10 mouse cellular contexts compared by ENCODE assay signal in genomic region chr14:33333833-33334232, GRCm38 (mm10).
DNase-seq lines count a peak whose midpoint lies in the region; ATAC-seq and TF ChIP-seq lines count a peak whose summit lies in the region.
"Had no signal": no experiment of that assay in that cellular context is flagged by ENCODE, and none has a peak within 500 bp of the region (broad histone marks: within the 10 kb centered on the region; RNA-seq: fewer than 3 reads in every experiment).

No protein-coding gene starts in this region.

- no peaks in the 10 kb centered on the region for H3K27me3 ChIP-seq in liver, adult 2 months (ENCODE audit: control insufficient read depth, insufficient read depth, low read length)
- H3K27me3 ChIP-seq in liver, embryonic 12.5 days (replicated peaks), result no peaks in the 10 kb centered on the region
- H3K27me3 ChIP-seq in CH12.LX (replicated peaks), result no peaks in the 10 kb centered on the region
- no peaks in the 10 kb centered on the region for H3K27me3 ChIP-seq in forebrain, embryonic 14.5 days (replicated peaks; ENCODE audit: control insufficient read depth, insufficient read depth, low read length)
- H3K27me3 ChIP-seq: intestine, embryonic 15.5 days; limb, embryonic 12.5 days; neural tube, embryonic 12.5 days had no signal

- peak; percentile 82 for TF ChIP-seq CTCF in liver, adult 2 months (IDR thresholded peaks at IDR 0.05; ENCODE audit: low read depth, low read length)
- TF ChIP-seq CTCF in CH12.LX (conservative IDR thresholded peaks at IDR 0.05 in 1 of 2, IDR thresholded peaks at IDR 0.05 in 1 of 2; ENCODE audit: low read depth in 2 of 2, low read length in 2 of 2), result peak; percentile 77 to 94
- TF ChIP-seq CTCF in bone marrow, adult 2 months (IDR thresholded peaks at IDR 0.05; ENCODE audit: control insufficient read depth, insufficient read depth, low read length), result peak; percentile 84

- peak; percentile 56 for TF ChIP-seq RAD21 in CH12.LX (IDR thresholded peaks at IDR 0.05; ENCODE audit: low read depth, low read length)

- dilution Hi-C loops in CH12.LX (cut with MboI; ENCODE audit: extremely low pct_ligation_motif_present, extremely low pct_unique_long_range_greater_than_20kb, low sequenced_read_pairs), result no loop called here

- H3K4me1 ChIP-seq in liver, adult 2 months (ENCODE audit: control insufficient read depth, insufficient read depth, low read length), result no peaks in the 10 kb centered on the region
- H3K4me1 ChIP-seq in liver, embryonic 12.5 days, result 0 out of 2 replicates have a peak, but pooled peaks cover 6% of the 10 kb centered on the region
- peaks cover 22 to 58% of the 10 kb centered on the region in 2 experiments for H3K4me1 ChIP-seq in CH12.LX (ENCODE audit: control insufficient read depth in 1 of 2, insufficient read depth in 2 of 2)
- H3K4me1 ChIP-seq in bone marrow, adult 2 months (ENCODE audit: control insufficient read depth, insufficient read depth, low read length), result no peaks in the 10 kb centered on the region; the same call in 1 of the 2 replicates
- no peaks in the 10 kb centered on the region for H3K4me1 ChIP-seq in forebrain, embryonic 14.5 days (ENCODE audit: control insufficient read depth, insufficient read depth, low read length)

- no peak overlapping the region for H3K4me2 ChIP-seq in liver, embryonic 12.5 days
- H3K4me2 ChIP-seq in CH12.LX (ENCODE audit: insufficient read depth, low read depth, poor library complexity, severe bottlenecking), result 0 out of 2 replicates have a peak overlapping the region, but pooled peaks have one; percentile 24
- H3K4me2 ChIP-seq in forebrain, embryonic 14.5 days (ENCODE audit: low read length), result no peak overlapping the region
- H3K4me2 ChIP-seq: intestine, embryonic 15.5 days; limb, embryonic 12.5 days; neural tube, embryonic 12.5 days had no signal

- H3K4me3 ChIP-seq in liver, adult 2 months (ENCODE audit: insufficient read depth, low read depth, low read length), result no peak overlapping the region
- no peak overlapping the region for H3K4me3 ChIP-seq in liver, embryonic 12.5 days
- H3K4me3 ChIP-seq in CH12.LX (replicated peaks in 1 of 3; ENCODE audit: low read depth in 2 of 3, low read length in 2 of 3, poor library complexity in 1 of 3), result no peak overlapping the region
- H3K4me3 ChIP-seq in bone marrow, adult 2 months (replicated peaks; ENCODE audit: control insufficient read depth, low read depth, low read length), result no peak overlapping the region
- no peak overlapping the region for H3K4me3 ChIP-seq in forebrain, embryonic 14.5 days (ENCODE audit: low read depth, low read length)
- H3K4me3 ChIP-seq: intestine, embryonic 15.5 days; limb, embryonic 12.5 days; neural tube, embryonic 12.5 days had no signal

- 88% methylated on average over 4 of the region's 4 CpGs for WGBS in liver, adult 2 months
- WGBS in liver, embryonic 12.5 days (ENCODE audit: insufficient replicate concordance), result 49% methylated on average over 4 of the region's 4 CpGs
- WGBS in bone marrow, adult 2 months, result 60% methylated on average over 4 of the region's 4 CpGs
- whole genome bisulfite sequencing in forebrain, embryonic 14.5 days, result 83% methylated on average over 4 of the region's 4 CpGs

- DNase-seq in liver, adult 2 months (ENCODE audit: extremely low read depth, low read depth, low spot score), result no peak
- peak; percentile 56 for DNase-seq in CH12.LX (ENCODE audit: extremely low read depth)
- peak; percentile 41 for DNase-seq in retina, embryonic 14.5 days (ENCODE audit: low spot score)
- DNase-seq in gastrocnemius, postnatal 10 days, result no peak
- no peak for DNase-seq in forebrain, embryonic 14.5 days (ENCODE audit: low spot score)

- H3K27ac ChIP-seq in liver, adult 2 months (replicated peaks; ENCODE audit: insufficient read depth, low read depth, low read length), result no peak overlapping the region
- H3K27ac ChIP-seq in liver, embryonic 12.5 days, result no peak overlapping the region
- H3K27ac ChIP-seq in CH12.LX (ENCODE audit: insufficient read depth, low read depth), result no peak overlapping the region
- H3K27ac ChIP-seq in bone marrow, adult 2 months (ENCODE audit: control insufficient read depth, insufficient read depth, low read depth, low read length, poor library complexity), result no peak overlapping the region
- H3K27ac ChIP-seq in forebrain, embryonic 14.5 days (ENCODE audit: low read depth, low read length), result no peak overlapping the region
- H3K27ac ChIP-seq: intestine, embryonic 15.5 days; limb, embryonic 12.5 days; neural tube, embryonic 12.5 days had no signal

- TF ChIP-seq POLR2A in liver, adult 2 months (IDR thresholded peaks at IDR 0.05; ENCODE audit: extremely low read depth, insufficient read depth, low read length), result no peak
- no peak for TF ChIP-seq POLR2A in CH12.LX (IDR thresholded peaks at IDR 0.05; ENCODE audit: low read depth, low read length)
- no peak for TF ChIP-seq POLR2A in bone marrow, adult 2 months (IDR thresholded peaks at IDR 0.05; ENCODE audit: borderline replicate concordance, control insufficient read depth, low read depth, low read length)

- in situ Hi-C loops in CH12.LX (cut with MboI; ENCODE audit: low pct_ligation_motif_present, low pct_unique_long_range_greater_than_20kb, low sequenced_read_pairs), result no loop called here

- H3K79me2 ChIP-seq in liver, adult 2 months (ENCODE audit: control insufficient read depth, insufficient read depth, low read length), result no peaks in the 10 kb centered on the region
- no peaks in the 10 kb centered on the region for H3K79me2 ChIP-seq in CH12.LX (replicated peaks; ENCODE audit: control insufficient read depth, extremely low read depth, insufficient read depth, poor library complexity, severe bottlenecking)

- H3K9ac ChIP-seq in liver, adult 2 months (ENCODE audit: low read depth, low read length), result no peak overlapping the region
- no peak overlapping the region for H3K9ac ChIP-seq in liver, embryonic 12.5 days
- H3K9ac ChIP-seq in CH12.LX (ENCODE audit: insufficient read depth, low read depth), result no peak overlapping the region
- no peak overlapping the region for H3K9ac ChIP-seq in forebrain, embryonic 14.5 days (ENCODE audit: low read length)
- H3K9ac ChIP-seq: intestine, embryonic 15.5 days; limb, embryonic 12.5 days; neural tube, embryonic 12.5 days had no signal

- H3K36me3 ChIP-seq in liver, adult 2 months (ENCODE audit: control insufficient read depth, insufficient read depth, low read length), result no peaks in the 10 kb centered on the region
- H3K36me3 ChIP-seq in liver, embryonic 12.5 days, result no peaks in the 10 kb centered on the region
- no peaks in the 10 kb centered on the region for H3K36me3 ChIP-seq in CH12.LX (replicated peaks in 1 of 2; ENCODE audit: control insufficient read depth in 1 of 2, insufficient read depth in 1 of 2, low read length in 1 of 2)
- no peaks in the 10 kb centered on the region for H3K36me3 ChIP-seq in forebrain, embryonic 14.5 days (ENCODE audit: control insufficient read depth, insufficient read depth, low read length)
- H3K36me3 ChIP-seq: intestine, embryonic 15.5 days; limb, embryonic 12.5 days; neural tube, embryonic 12.5 days had no signal

- H3K9me3 ChIP-seq in liver, embryonic 12.5 days (replicated peaks), result no peaks in the 10 kb centered on the region
- H3K9me3 ChIP-seq in CH12.LX (replicated peaks; ENCODE audit: low read length), result peaks cover 5% of the 10 kb centered on the region
- no peaks in the 10 kb centered on the region for H3K9me3 ChIP-seq in forebrain, embryonic 14.5 days (replicated peaks; ENCODE audit: control insufficient read depth, low read length)
- H3K9me3 ChIP-seq: intestine, embryonic 15.5 days; limb, embryonic 12.5 days; neural tube, embryonic 12.5 days had no signal

- ATAC-seq in liver, embryonic 12.5 days, result no peak
- no peak for ATAC-seq in forebrain, embryonic 14.5 days
- ATAC-seq: intestine, embryonic 15.5 days had no signal

- TF ChIP-seq EP300 in CH12.LX (IDR thresholded peaks at IDR 0.05; ENCODE audit: low read length), result no peak

TF ChIP-seq in CH12.LX, 34 proteins besides CTCF, POLR2A, EP300 and RAD21:
- TF ChIP-seq SIN3A (IDR thresholded peaks at IDR 0.05; ENCODE audit: low read length) (no peak), E2F4 (IDR thresholded peaks at IDR 0.05; ENCODE audit: insufficient replicate concordance, low read depth, low read length) (no peak), GABPA (IDR thresholded peaks at IDR 0.05; ENCODE audit: insufficient replicate concordance, low read depth, low read length) (no peak), MAZ (IDR thresholded peaks at IDR 0.05; ENCODE audit: low read depth, low read length) (no peak), USF2 (conservative IDR thresholded peaks at IDR 0.05; ENCODE audit: low read depth, low read length) (no peak), NRF1 (IDR thresholded peaks at IDR 0.05; ENCODE audit: low read depth, low read length) (no peak), SMC3 (IDR thresholded peaks at IDR 0.05; ENCODE audit: low read depth, low read length) (peak; percentile 48), CHD2 (IDR thresholded peaks at IDR 0.05; ENCODE audit: low read length) (no peak)

Comparison
In these comparisons a context has a peak if more than half of its experiments do, and no peak if none do; other contexts are left out.
1. DNase-seq: peak in CH12.LX (single experiment) and retina, embryonic 14.5 days (single experiment); none in liver, adult 2 months (single experiment), gastrocnemius, postnatal 10 days (single experiment) and forebrain, embryonic 14.5 days (single experiment).
2. Peak in every context shown above with its lines, with median percentiles within 50 percentile points of each other: CTCF ChIP-seq.